Mouse (Mus musculus): ENCODE results near the gene Fdps. TPM values are rescaled to one million over a fixed set of nuclear protein-coding genes. Genes with fewer than 3 reads are reported as not detected.

Fdps gene
- total RNA-seq, 1 experiment: 184 TPM

DNA sequence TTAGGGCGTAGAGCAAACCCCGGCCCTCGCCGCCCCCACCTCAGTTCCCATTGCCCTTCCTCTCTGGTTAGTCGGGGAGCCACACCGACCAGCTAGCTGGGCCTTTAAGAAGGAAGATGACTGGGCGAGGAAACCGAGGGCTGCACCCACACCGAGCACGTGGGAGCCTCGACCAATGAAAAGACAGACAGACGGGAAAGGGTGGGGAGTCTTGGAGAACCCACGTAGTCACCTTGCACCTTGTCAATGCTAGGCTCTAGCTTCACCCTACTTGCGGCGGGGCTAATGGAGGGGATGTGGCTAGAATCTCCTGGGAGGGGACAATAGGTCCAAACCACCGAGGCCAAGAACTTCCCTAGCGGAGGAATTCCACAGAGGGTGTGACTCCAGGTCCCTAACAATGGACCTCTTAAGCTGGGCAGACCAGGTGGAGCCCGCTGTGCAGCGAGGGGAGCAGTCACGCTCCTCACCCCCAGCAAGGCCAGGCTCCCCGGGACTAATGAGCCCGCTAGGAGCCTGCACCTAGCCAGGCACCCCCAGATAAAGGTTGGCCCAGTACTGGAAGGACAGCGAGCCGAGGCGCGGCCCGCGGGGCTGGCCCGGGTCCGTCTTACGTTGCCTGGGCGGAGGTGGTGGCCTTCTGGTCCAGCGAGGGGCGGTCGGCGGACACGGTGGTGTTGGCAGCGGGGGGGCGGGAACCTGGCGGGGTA lies 11.7 kb downstream of the Fdps start:
- H3K4me3 ChIP-seq (ENCODE audit: insufficient read depth in 1 of 2, low read depth in 1 of 2, low read length in 2 of 2, poor library complexity in 1 of 2, severe bottlenecking in 1 of 2): peak overlapping the region; percentile 78 to 82
- in situ Hi-C loops (cut with MboI; ENCODE audit: low sequenced_read_pairs in 2 of 2, unreplicated experiment in 2 of 2): no loop called here
- H3K9ac ChIP-seq (ENCODE audit: insufficient read depth, low read depth, low read length, poor library complexity, severe bottlenecking): peak overlapping the region; percentile 47
- peaks cover 3 to 33% of the 10 kb centered on the region in 2 experiments; a peak in 2 of 4 replicates for H3K4me1 ChIP-seq (ENCODE audit: control insufficient read depth in 2 of 2, insufficient read depth in 2 of 2, low read length in 2 of 2, poor library complexity in 1 of 2)
- peaks cover 12% of the 10 kb centered on the region; the same call in 1 of the 2 replicates for H3K36me3 ChIP-seq (ENCODE audit: control insufficient read depth, insufficient read depth, low read length, poor library complexity, severe bottlenecking)
- TF ChIP-seq CHD2 (IDR thresholded peaks at IDR 0.05; ENCODE audit: low read depth, low read length): no peak
- DNase-seq (ENCODE audit: low read depth, low spot score): peak; percentile 78
- no peaks in the 10 kb centered on the region for H3K9me3 ChIP-seq (ENCODE audit: control insufficient read depth, insufficient read depth, low read depth, low read length)
- H3K27ac ChIP-seq (ENCODE audit: insufficient read depth, low read depth, low read length, poor library complexity, severe bottlenecking): no peak overlapping the region

DNA sequence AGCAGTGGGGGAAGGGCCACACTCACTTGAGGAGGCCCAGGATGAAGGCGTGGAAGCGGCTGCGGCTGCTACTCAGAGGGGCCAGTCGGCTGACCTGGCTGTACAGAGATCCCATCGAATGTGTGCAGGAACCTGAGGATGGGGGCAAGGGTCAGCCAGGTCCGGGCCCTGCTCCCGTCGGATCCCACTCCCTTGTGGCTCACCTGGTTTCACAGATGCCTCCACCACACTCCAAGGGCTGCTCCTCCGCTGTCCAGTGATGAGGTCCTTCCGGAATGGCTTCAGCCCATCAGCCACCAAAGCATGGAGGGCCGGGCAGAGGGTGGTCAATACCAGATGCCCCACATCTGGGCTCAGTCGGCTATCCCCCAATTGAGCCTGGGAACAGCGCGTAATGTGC lies 12.8 kb downstream of the Fdps start:
- in situ Hi-C loops (cut with MboI; ENCODE audit: low sequenced_read_pairs in 2 of 2, unreplicated experiment in 2 of 2): no loop called here
- no peak overlapping the region for H3K27ac ChIP-seq (ENCODE audit: insufficient read depth, low read depth, low read length, poor library complexity, severe bottlenecking)
- H3K9ac ChIP-seq (ENCODE audit: insufficient read depth, low read depth, low read length, poor library complexity, severe bottlenecking): no peak overlapping the region
- DNase-seq (ENCODE audit: low read depth, low spot score): no peak
- H3K9me3 ChIP-seq (ENCODE audit: control insufficient read depth, insufficient read depth, low read depth, low read length): no peaks in the 10 kb centered on the region
- TF ChIP-seq HCFC1 (IDR thresholded peaks at IDR 0.05; ENCODE audit: borderline replicate concordance, insufficient read depth, low read length): no peak
- no peak for TF ChIP-seq ZC3H11A (IDR thresholded peaks at IDR 0.05; ENCODE audit: borderline replicate concordance, low read depth, low read length)
- TF ChIP-seq MAFK (IDR thresholded peaks at IDR 0.05; ENCODE audit: insufficient read depth, low read depth, low read length): no peak
- no peak for TF ChIP-seq CHD2 (IDR thresholded peaks at IDR 0.05; ENCODE audit: low read depth, low read length)
- peaks cover 3 to 32% of the 10 kb centered on the region in 2 experiments; a peak in 2 of 4 replicates for H3K4me1 ChIP-seq (ENCODE audit: control insufficient read depth in 2 of 2, insufficient read depth in 2 of 2, low read length in 2 of 2, poor library complexity in 1 of 2)
- peaks cover 2% of the 10 kb centered on the region; the same call in 1 of the 2 replicates for H3K36me3 ChIP-seq (ENCODE audit: control insufficient read depth, insufficient read depth, low read length, poor library complexity, severe bottlenecking)
- H3K4me3 ChIP-seq (ENCODE audit: insufficient read depth in 1 of 2, low read depth in 1 of 2, low read length in 2 of 2, poor library complexity in 1 of 2, severe bottlenecking in 1 of 2): no peak overlapping the region

DNA sequence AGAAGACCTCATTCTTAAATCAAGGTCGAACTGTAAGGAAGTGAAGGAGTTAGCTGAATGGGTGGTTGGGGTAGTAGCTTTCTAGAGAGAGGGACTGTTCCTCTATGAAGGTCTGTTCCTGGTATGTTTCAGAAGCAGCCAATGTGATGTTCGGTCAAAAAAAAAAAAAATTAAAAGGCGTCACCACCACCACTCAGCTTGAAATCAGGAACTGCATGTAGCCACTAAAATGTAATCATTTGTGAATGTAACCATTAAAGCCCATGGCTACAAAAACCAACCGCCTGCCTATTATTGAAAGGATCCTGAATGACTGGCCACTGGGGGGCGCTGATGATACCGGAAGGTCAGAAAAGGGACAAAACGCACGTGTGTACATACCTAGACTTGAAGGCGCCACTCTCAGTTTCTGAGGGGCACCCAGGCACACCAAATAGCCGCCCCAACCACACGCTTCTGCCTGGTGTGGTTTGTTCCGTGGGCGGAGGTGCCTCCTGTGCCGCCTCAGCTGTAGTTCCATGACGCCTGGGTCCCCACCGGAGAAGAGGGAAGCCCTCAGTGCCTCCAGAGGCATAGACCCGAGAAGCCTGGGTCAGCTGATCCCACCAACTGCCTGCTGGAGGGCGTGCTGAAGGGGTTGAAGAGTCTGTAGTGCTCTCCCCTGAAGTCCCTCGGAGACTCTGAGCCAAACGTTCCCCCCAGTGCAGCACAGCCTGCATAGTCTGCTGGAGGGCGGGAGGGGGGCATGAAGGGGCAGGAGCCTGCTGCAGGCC lies 14.2 kb downstream of the Fdps start:
- Histone ChIP-seq H3K36me3 (ENCODE audit: control insufficient read depth, insufficient read depth, low read length, poor library complexity, severe bottlenecking) (no peaks in the 10 kb centered on the region; the same call in 1 of the 2 replicates), H3K4me3 (ENCODE audit: insufficient read depth in 1 of 2, low read depth in 1 of 2, low read length in 2 of 2, poor library complexity in 1 of 2, severe bottlenecking in 1 of 2) (peak overlapping the region in 1 of 2 experiments; percentile 10; a peak in 1 of 4 replicates), H3K9me3 (ENCODE audit: control insufficient read depth, insufficient read depth, low read depth, low read length) (no peaks in the 10 kb centered on the region), H3K9ac (ENCODE audit: insufficient read depth, low read depth, low read length, poor library complexity, severe bottlenecking) (peak overlapping the region; percentile 69), H3K27ac (ENCODE audit: insufficient read depth, low read depth, low read length, poor library complexity, severe bottlenecking) (no peak overlapping the region), H3K4me1 (ENCODE audit: control insufficient read depth in 2 of 2, insufficient read depth in 2 of 2, low read length in 2 of 2, poor library complexity in 1 of 2) (peaks cover 3 to 23% of the 10 kb centered on the region in 2 experiments; a peak in 2 of 4 replicates)
- in situ Hi-C loops (cut with MboI; ENCODE audit: low sequenced_read_pairs in 2 of 2, unreplicated experiment in 2 of 2): no loop called here
- DNase-seq (ENCODE audit: low read depth, low spot score): peak; percentile 87
- TF ChIP-seq HCFC1 (IDR thresholded peaks at IDR 0.05; ENCODE audit: borderline replicate concordance, insufficient read depth, low read length) (no peak), ZC3H11A (IDR thresholded peaks at IDR 0.05; ENCODE audit: borderline replicate concordance, low read depth, low read length) (0 out of 2 replicates have a peak, but pooled peaks have one; percentile 7), ZNF384 (IDR thresholded peaks at IDR 0.05; ENCODE audit: low read depth, low read length) (no peak), MAFK (IDR thresholded peaks at IDR 0.05; ENCODE audit: insufficient read depth, low read depth, low read length) (no peak)

DNA sequence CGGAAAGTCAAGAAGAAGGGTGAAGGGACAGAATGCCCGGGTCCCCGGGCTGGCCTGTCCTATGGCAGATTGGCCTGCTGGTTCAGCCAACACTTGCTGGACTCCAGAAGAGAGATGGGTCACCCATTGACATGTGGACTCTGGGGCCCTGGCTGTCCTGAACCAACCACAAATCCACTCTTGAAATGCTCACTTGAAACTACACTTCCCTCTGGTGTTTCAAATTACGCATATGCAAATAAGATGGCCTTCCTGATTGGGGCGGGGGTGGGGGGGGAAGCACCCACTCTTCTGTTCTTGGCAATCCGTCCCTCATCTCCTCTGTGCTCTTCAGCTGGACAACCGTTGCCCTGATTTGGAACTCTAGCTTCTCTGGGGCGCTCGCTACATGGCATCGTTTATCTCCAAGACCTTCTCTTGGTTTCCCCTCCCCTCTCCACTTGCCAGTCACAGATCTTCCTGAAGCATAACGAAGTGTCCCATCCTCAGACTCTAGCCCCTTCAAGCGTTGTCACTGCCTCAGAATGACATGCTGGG lies 17.0 kb downstream of the Fdps start:
- H3K36me3 ChIP-seq (ENCODE audit: control insufficient read depth, insufficient read depth, low read length, poor library complexity, severe bottlenecking): no peaks in the 10 kb centered on the region; the same call in 1 of the 2 replicates
- TF ChIP-seq ZC3H11A (IDR thresholded peaks at IDR 0.05; ENCODE audit: borderline replicate concordance, low read depth, low read length) (no peak), ZNF384 (IDR thresholded peaks at IDR 0.05; ENCODE audit: low read depth, low read length) (no peak)
- H3K4me1 ChIP-seq (ENCODE audit: control insufficient read depth in 2 of 2, insufficient read depth in 2 of 2, low read length in 2 of 2, poor library complexity in 1 of 2): peaks cover 0 to 15% of the 10 kb centered on the region in 2 experiments; a peak in 1 of 4 replicates
- no peaks in the 10 kb centered on the region for H3K9me3 ChIP-seq (ENCODE audit: control insufficient read depth, insufficient read depth, low read depth, low read length)
- in situ Hi-C loops (cut with MboI; ENCODE audit: low sequenced_read_pairs in 2 of 2, unreplicated experiment in 2 of 2): no loop called here
- no peak overlapping the region for H3K27ac ChIP-seq (ENCODE audit: insufficient read depth, low read depth, low read length, poor library complexity, severe bottlenecking)
- no peak overlapping the region for H3K9ac ChIP-seq (ENCODE audit: insufficient read depth, low read depth, low read length, poor library complexity, severe bottlenecking)
- DNase-seq (ENCODE audit: low read depth, low spot score): no peak
- H3K4me3 ChIP-seq (ENCODE audit: insufficient read depth in 1 of 2, low read depth in 1 of 2, low read length in 2 of 2, poor library complexity in 1 of 2, severe bottlenecking in 1 of 2): no peak overlapping the region

All from ES-E14 (cell line).